Mouse (Mus musculus) right cerebral cortex, adult 2 months (tissue): ENCODE results near the gene Ecd.

Source experiments
- DNase-seq, 2 experiments: peaks; one replicate each; pipeline ENCODE4 v3.0.0; 2021 to 2022; ENCODE audit warnings: low spot score in 2 of 2

Gene Ecd

GRCm38 (mm10) chr14:20347991-20348541, at the start of gene Ecd, which contains the start of gene Fam149b:
Gene Ecd, minus strand, starts transcription at chr14:20348121.
Gene Fam149b, plus strand, starts transcription at chr14:20348162.
- peak; percentile 92 to 95 for DNase-seq

- DNase-seq: no peak
Observed at GRCm38 (mm10) chr14:20397220-20397619, 49.3 kb upstream of the Ecd start.

DNA sequence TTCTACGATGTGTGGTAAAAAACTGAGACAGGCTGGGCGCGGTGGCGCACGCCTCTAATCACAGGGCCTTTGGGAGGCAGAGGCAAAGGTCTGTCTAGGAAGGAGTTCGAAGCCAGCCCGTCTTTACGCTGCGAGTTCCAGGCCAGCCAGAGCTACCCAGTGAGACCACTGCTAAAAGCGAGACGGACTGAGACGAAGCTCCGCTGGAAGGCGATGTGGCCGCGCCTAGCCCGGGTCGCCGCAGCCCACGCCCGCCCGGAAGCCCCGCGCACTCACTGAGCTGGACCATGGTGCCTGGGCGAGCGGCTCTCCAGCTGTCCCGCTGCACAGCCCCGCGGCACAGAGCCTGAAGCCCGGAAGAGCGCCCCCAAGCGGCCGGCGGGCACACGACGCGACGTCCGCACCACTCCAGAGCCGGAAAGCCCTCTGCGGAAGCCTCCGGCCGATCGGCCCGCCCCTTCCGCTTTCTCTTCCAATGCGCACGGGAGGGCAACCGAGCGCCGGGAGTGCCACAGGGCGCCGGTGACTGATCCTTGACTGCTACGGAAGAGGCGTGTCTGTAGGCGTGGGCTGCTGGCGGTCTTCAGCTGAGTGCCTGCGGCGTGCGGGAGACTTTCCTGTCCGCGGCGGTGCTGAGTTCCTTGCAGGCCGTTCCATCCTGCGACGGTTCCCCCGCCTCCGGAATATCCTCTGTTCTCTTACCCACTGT, 45.4 kb upstream of the Ecd start, which contains the start of gene Mrps16:
Gene Mrps16, minus strand, starts transcription at position 430 of the 709 bp plus-strand sequence.
- peak; percentile 92 to 93 for DNase-seq

GRCm38 (mm10) chr14:20392326-20392725, 44.4 kb upstream of the Ecd start:
- DNase-seq: no peak

GRCm38 (mm10) chr14:20389446-20390079, 41.6 kb upstream of the Ecd start:
- no peak for DNase-seq

- peak; percentile 95 to 97 for DNase-seq
Observed at GRCm38 (mm10) chr14:20388441-20389129, 40.7 kb upstream of the Ecd start, which contains the start of gene Dnajc9. Gene Dnajc9, minus strand, starts transcription at chr14:20388910.

DNA sequence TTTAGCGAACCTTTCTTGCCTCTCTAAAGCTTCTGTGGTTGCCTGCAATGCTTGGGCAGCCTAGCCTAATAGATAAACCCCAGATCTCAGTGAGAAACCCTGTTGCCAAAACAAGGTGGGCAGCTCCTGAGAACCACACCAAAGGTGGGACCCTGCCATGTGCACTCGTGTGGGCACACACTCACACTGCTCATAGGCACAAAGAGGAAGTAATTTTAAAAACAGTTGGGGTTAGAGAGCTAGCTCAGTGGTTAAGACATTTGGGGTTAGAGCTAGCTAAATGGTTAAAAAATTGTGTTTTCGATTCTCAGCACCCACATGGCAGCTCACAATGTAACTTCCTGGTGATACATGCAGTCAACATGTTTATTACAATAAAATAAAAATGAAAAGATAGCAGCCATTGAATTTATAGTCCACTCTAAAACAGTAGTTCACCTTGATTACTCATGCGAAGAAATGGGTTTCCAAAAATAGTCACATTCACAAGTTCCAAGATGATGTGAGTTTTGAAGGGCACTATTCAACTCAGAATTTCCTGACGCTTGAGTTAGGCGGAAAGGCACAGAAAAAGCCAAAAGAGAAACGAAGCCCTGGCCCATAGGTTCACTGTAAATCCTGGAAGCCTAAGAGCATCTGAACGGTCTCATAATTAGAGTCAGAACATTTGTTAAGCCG, 32.0 kb upstream of the Ecd start:
- DNase-seq: no peak

- DNase-seq: no peak
Observed at GRCm38 (mm10) chr14:20379087-20379640, 31.2 kb upstream of the Ecd start.

GRCm38 (mm10) chr14:20378313-20379061, 30.6 kb upstream of the Ecd start:
- no peak for DNase-seq

- peak; percentile 18 to 35 for DNase-seq
Observed at GRCm38 (mm10) chr14:20377112-20377521, 29.2 kb upstream of the Ecd start.

DNA sequence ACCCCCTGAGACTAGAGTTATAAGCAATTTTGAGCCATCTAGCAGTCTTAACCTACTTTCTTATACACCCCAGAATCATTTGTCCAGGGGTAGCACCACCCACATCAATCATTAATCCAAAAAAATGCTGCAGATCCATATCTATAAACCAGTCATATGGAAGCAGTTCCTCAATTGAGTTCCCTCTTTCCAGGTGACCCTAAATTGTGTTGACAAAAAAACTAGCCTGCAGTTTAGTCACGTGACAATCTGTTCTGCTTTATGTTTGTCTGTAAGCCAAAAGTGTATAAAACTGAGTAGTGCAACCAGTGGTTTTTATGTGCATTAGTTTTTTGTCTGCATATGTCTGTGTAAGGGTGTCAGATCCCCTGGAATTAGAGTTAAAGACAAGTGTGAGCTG, 23.9 kb upstream of the Ecd start:
- no peak for DNase-seq

DNA sequence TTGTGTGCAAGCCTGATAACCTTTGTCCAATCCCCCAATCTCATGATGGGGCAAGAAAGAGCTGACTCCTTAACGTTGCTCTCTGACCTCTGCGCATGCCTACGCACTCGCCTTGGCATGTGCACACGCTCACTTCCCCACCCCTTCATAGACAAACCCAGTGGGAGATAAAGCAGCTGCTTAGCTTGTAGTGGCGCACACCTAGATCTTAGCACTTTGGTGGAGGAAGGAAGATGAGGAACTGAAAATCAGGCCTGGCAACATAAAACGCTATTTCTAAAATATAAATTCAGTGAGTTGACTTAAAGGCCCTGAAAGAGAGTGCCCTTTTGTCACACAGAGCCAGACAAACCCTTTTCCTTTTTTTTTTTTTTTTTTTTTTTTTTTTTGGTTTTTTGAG, 22.9 kb upstream of the Ecd start:
- no peak for DNase-seq

DNA sequence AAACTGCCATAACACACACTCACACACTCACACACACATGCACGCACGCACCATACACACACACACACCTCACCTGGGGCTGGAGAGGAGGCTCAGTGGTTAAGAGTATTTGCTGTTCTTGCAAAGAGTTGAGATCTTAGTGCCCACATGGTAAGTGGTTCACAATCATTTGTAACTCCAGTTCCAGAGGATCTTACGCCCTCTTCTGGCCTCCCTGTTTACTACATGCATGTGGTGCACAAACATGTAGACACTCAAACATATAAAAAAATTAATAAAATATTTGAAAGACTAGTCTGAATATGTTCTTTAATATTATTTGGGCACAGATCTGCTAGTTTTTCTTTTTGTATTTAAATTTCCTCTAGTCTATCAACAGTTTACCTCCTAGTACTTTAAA, 20.4 kb upstream of the Ecd start:
- no peak for DNase-seq

DNA sequence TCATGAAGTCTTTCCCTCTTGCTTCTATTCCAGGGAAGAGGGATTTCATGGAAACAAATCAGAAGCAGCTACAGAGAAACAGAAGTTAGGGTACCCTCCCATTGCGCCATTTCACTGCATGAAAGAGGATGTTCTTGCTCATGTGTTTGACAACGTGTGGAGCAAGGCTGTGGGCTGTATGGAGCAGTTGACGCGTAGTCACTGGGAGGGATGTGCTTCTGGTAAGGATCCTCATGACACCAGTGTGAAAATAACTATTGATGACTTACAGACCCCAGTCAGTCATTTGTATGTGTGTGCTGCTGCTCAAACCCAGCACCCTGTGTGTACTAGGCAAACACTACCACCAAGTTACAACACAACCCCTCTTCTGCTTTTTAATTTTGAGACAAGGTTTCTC, 15.3 kb upstream of the Ecd start:
- DNase-seq: no peak

DNA sequence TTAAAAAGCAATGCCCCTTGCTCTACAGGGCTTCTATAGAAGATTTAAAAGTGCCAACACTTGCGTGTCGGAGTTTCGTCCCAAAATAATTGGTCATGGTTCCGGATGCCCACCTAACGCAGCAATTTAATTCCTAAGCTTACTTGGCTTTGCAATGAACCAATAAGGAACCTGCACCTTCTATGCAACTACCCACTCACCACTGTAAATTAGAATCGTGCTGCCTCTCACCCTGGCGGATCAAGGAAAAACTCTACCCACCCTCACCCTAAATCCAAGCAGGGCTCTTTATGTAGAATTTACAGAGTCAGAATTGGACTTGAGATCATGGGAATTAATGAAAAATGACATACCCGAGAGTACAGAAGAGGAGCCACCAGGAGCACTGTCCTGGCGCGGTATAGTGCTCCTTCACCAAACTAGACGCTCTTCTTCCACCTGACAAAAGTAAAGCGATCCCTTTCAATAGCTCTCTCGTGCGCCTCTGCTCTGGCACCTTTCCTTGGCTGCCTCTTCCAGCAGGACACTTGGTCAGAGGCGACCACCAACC, 405 bp downstream of the Ecd start:
- DNase-seq: peak in 1 of 2 experiments; percentile 32

DNA sequence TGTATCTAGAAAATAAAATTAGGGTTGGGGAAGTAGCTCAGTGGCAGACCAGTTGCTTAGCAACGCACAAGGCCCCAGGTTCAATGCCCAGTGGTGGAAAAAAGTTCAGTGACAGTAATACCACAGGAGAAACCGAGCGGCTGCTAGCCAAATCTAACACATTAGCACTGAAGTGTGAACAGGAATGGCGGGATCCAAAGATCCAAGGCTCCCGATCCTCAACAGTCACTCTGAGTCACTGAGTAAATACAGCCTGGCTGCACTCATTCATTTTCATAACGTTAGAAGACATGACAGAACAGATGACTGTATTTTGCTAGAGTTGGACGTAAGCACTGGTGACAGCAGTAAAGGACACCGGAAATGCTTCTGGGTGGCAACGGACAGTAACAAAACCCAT, 2.0 kb downstream of the Ecd start:
- peak in 1 of 2 experiments; percentile 9 for DNase-seq

- no peak for DNase-seq
Observed at GRCm38 (mm10) chr14:20340866-20341265, 7.1 kb downstream of the Ecd start.

GRCm38 (mm10) chr14:20340149-20340548, 7.8 kb downstream of the Ecd start:
- DNase-seq: no peak

GRCm38 (mm10) chr14:20339415-20339814, 8.5 kb downstream of the Ecd start:
- no peak for DNase-seq

DNA sequence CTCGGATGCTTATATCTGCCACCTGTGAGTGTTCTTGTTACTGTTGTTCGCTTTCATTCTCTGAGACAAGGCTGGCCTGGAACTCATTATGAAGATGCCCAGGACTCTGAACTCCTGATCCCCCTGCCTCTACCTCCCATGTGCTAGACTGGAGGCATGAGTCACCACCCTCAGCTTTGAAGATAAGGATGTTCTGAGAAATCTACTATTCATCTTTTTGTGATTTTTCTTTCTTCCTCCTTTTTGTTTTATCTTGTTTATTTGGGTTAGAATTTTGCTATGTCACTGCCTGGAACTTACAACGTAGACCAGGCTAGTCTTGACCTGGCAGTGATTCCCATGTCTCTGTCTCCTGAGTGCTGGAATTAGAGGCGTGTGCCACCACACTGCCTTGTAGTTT, 16.6 kb downstream of the Ecd start:
- no peak for DNase-seq
